Mouse (Mus musculus) adrenal gland, postnatal 10 days (tissue): ENCODE measurements around the gene Tmem129. TPM values are rescaled to one million over a fixed set of nuclear protein-coding genes. Genes with fewer than 3 reads are reported as not detected.

Experiments used
- DNase-seq: peaks from one replicate; pipeline ENCODE4 v3.0.0; 2021; ENCODE audit warnings: mixed read lengths
- long read RNA-seq, 2 experiments: library from polyadenylated mRNA; stranded (forward); transcript quantifications; one replicate each; pipeline ENCODE4 v2.0.0; 2021
- total RNA-seq, 2 experiments: library from RNA; stranded (reverse); gene quantifications; 2 replicates each; pipeline ENCODE4 v1.2.3; 2021

The Tmem129 gene
- total RNA-seq, result 10 to 100 TPM; 18.6 to 21.7 TPM
- long read RNA-seq, experiment 1, transcript Tmem129-201 (4 exons, 2,828 nt), result major isoform, 26 of 38 reads
- long read RNA-seq, experiment 1, transcript Tmem129-203 (4 exons, 2,369 nt), result minor isoform, 6 of 38 reads
- long read RNA-seq, experiment 1, partial matches to known transcripts, result 3 of 38 reads
- long read RNA-seq, experiment 1, other reads (novel, unspliced or antisense), result 3 of 38 reads
- long read RNA-seq, experiment 2, transcript Tmem129-201 (4 exons, 2,828 nt), result major isoform, 14 of 23 reads
- long read RNA-seq, experiment 2, partial matches to known transcripts, result 4 of 23 reads
- long read RNA-seq, experiment 2, other reads (novel, unspliced or antisense), result 2 of 23 reads

DNA sequence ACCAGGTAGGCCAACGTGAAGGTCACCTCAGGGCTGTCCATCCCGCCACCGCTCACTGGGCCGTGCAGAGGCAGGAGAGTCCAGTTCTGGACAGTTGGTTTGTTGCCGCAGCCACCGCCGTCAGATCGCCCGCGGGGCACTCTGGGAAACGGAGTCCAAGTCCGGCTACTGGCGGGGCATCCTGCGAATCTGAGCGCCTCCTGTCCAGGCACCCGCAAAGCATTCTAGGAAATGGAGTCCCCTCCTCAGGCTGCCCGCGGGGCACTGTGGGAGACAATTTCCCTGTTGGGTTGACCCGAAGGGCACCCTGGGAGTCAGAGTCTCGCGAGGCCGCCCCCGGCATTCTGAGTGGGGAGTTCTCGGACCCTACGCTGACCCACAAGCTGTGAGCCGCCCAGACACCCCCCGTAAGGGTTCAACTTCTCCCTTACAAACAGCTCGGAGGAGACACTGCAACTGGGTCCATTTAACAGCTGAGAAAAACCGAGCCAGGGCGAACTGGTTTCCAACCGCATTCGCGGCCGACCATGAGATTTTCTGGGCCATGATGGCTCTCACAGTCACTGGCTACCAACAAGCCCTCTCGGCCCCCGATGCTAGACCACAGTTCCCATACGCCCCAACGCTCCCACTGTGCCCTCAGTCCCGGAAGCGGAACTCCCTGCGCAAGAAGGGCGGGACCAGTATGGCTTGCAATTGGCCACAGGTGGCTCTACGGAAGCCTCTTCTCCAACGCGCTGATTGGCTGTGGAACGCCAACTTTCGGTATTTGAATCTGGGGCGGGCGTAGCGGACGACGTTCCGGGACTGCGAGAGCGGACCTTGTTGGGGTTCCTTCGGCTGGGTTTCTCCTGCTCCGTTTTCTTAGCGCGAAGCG, at the start of gene Tmem129, which contains the start of gene Tacc3:
Tmem129 (minus strand) TSS at position 630 of the 877 bp plus-strand sequence.
Tacc3 (plus strand) TSS at position 342 of the 877 bp plus-strand sequence.
- DNase-seq, result peak; percentile 97

DNA sequence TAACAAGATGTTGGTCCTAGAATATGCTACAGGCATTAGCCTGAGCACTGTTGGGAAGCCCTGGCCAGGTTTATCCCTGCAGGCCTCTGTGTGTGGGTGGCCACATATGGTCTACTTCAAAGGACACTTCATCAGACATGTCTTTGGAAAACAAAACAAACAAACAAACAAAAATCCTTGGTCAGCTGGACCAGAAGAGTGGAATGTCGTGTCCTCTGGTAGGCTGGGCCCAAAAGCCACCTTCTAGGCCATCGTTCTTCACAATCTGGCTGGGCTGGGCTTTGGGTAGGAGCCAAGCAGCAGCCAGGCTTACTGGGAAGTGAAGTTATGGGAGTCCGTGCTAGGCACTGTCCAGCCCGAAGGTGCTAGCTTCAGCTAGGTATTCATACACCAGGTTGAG, 48.9 kb upstream of the Tmem129 start:
- DNase-seq, result no peak

DNA sequence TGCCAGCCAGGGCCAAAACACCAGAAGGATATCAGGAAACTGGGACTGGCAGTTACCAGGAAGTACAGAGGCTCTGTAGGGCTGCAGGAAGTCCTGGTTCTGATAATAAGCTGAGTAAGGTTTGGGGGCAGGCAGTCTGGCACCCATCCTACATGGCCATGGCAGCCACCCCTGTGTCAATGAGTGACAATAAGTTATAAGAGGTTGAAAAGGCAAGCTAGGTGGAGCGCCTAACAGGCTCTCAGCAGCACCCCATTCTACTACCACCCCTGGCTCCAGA, 48.1 kb upstream of the Tmem129 start:
- DNase-seq, result no peak

DNA sequence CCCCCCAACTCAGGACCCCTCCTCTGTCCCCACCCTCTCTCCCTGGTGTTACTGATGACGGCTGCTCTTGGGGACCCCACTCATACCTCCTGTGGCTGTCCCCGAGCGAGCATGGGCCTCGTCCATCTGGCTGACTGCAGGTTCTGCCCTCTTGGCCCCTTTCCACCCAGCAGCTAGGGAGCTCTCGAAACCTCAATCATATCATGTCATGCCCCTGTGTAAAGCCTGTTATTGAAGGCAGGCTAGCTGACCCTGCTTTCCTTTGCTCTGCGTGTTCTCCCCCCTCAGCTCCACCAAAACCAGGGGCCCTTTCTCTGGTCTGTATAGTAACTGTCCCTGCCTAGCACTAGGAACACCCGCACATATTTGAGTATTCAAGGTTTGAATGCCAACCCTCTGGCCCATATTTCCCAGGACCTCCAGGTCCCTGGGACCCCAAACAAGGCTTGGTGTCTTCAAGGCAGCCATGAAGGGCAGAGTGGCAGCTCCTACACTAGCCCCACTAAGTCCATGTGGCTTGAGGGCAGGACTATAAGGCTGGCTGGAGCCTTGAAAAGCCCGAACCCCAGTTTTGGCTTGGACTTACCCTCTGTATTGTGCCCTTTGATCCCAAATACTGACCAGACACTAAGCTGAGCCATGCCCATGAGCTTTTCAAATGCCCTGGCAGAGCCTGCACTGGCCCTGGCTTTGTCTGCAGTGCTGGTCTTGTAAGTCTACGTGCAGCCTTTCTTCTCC, 47.6 kb upstream of the Tmem129 start:
- DNase-seq, result no peak

DNA sequence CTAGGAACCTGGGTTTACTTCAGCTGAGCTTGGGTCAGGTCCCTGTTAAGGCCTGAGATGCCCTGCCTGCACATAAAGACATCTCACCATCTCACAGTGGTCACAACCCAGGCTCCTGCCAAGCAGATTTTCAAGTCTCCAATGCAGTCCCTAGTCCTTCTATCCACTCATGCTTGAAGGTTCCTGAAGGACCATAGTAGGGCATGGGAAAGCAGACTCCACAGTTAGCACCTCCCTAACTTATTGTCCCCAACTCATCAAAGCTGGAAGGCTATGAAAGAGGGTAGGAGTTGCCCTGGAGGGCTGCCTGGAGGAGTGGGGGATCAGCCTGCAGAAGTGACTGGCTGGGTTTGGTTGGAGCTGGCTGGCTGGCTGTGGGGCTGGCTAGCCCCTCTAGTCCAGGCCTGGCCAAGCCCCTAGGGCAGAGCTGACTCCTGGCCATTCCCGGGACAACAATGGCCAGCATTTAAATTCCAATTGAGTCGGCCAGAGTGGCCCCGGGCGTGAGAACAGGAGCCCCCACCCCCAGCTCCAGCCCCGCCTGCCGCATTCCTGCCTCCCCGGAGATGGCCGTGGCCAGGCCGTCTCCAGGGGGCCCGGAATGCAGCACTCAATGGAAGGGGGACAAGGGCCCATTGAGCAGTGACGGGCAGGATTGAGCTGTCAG, 46.9 kb upstream of the Tmem129 start:
- no peak for DNase-seq

DNA sequence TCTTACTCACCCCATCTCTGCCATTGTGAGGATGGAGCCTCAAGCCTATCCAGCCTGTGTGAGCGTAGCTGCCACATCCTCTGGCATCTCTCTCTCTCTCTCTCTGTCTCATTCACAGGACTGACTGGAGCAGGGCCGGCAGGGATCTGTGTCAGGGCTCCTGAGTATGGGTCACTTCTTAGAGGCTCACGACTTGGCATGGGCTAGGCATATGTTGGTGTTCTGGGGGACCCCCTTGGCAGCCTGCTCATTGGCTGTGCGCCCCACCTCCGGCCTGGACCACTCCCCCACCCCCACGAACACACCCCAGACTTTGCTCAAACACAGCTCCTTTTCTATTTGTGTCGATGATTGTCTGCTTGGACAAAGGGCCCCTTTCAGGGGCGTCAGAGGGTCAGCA, 45.8 kb upstream of the Tmem129 start:
- no peak for DNase-seq

DNA sequence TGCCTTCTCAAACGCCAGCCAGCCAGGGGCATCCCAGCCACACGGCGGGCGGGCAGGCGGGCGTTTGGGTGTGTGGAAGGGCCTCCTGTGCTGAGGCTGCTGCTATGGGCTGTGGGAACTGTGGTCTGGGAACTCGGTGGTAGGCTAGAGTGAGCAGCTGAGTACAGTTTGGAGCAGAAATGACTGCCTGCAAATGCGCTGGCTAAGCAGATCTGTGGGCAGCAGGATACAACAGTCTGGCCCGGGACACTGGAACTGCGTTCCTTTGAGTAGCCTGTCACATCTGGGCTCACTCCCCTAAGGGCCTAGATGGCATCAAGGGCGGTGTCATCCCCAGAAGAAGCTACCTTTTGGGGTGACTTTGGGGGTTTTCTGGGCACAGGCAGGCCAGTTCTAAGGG, 43.6 kb upstream of the Tmem129 start:
- DNase-seq, result no peak

DNA sequence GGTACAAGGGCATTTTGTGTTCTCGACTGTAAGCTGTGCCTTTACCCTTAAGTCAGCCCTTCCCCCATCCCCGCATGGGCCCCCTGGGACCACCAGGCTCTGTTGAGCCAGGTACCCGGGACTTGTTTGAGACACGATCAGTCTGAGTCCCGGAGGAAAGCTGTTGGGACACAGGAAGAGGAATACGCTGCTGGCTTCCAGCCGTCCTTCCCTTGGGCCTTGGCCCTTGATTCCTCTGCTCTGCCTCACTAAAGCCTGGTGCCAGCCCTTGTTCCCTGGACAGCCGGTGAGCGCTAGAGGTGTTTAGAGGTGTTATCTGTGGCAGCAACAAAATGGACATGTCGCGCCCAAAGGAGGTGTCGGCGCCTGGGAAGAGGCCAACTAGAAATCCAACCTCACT, 41.8 kb upstream of the Tmem129 start:
- peak; percentile 68 for DNase-seq

DNA sequence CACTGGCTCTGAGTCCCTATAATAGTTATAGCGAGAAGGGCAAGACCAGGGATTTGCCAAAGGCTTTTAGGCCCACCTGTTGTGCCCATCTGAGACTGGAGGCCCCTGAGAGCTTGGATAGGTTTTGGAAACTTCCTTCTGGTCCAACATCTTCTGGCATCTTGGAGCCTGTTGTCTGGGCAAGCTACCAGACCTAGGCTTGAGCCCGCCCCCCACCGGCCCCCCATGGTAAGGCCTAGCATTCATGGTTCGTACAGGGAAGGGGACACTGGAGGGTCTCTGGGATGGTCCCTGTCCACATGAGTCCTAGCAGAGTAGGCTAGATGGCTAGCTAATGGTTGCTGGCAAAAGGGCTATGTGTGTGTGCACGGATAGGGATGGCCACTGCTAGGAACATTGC, 40.5 kb upstream of the Tmem129 start:
- DNase-seq, result no peak

DNA sequence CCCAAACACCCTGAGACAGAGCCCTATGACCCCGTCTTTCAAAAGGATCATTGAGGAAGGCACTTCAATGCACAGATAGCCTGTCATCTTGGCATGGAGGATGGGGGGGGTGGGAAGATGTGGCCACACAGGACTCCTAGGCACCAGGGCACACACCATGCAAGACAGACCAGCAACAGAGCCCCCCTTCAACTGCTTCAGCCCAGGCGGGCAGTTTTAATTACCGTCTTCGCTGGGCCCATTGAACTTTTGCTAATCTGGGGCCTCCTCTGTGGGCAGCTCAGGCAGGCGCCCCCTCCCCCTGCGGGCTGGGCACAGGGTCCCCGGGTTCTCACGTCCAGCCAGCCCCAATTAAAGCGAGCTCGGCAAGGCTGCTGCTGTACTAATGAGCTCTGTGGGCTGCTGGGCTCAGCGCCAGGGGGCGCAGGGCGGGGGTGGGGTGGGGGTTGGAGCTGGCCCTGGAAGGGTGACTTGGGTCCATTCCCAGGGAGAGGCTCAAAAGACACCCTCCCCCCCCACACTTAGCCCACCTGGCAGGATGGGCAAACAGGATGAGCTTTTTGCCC, 39.8 kb upstream of the Tmem129 start:
- DNase-seq, result no peak

DNA sequence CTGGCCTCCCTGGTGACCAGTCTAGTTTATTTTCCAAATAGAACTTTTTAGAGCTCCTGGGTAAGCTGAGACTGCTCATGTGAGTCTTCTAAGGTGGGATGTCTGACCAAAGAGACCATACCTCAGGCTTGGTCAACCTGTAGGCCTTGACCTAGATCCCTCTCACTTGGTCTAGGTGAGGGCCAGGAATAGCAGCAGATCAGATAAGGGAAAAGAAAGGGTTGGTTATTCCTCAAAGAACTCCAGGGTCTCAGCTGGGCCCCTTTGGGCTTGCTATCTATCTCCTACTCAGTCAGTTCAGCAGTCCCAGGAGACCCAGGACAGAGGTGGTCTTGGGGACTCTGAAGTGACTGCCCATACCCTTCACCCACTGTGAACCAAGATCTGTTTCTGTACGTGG, 39.3 kb upstream of the Tmem129 start:
- no peak for DNase-seq

DNA sequence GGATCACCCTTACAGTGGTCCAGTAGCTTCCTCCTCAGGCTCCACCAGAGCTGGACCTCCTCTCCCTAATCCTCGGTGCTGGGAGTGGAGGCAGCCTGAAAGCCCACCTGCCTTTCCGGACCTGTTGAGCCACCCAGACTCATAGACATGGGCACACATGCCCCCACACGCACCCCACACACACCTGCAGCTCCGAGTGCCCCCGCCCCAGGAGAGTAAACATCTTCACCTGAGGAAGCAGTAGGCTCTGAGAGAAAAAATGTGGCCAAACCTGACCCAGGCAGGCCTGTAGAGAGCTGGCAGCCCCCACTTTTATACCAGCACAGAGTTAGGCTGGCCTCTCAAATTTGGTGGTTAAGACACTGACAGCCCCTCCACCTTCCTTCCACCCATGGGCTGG, 38.2 kb upstream of the Tmem129 start:
- no peak for DNase-seq

DNA sequence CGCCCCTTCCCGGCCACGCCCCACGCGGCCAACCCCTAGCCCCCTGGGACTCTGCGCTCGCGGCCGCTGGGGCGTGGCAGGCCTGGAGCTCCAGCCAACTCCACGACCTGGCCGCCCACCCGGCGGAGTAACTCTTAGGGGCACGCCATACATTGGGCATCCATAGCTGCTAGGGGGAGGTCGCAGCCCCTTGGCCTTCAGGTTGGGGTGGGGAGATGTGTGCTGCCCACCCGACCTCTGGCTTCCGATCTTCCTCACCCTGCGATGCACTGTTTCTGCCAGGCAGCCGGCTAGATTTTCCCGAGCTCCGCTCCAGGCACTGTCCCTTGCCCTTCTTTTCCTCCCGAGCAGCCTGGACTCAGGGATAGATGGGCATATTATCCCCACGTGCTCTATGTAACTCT, 37.5 kb upstream of the Tmem129 start:
- DNase-seq, result no peak

DNA sequence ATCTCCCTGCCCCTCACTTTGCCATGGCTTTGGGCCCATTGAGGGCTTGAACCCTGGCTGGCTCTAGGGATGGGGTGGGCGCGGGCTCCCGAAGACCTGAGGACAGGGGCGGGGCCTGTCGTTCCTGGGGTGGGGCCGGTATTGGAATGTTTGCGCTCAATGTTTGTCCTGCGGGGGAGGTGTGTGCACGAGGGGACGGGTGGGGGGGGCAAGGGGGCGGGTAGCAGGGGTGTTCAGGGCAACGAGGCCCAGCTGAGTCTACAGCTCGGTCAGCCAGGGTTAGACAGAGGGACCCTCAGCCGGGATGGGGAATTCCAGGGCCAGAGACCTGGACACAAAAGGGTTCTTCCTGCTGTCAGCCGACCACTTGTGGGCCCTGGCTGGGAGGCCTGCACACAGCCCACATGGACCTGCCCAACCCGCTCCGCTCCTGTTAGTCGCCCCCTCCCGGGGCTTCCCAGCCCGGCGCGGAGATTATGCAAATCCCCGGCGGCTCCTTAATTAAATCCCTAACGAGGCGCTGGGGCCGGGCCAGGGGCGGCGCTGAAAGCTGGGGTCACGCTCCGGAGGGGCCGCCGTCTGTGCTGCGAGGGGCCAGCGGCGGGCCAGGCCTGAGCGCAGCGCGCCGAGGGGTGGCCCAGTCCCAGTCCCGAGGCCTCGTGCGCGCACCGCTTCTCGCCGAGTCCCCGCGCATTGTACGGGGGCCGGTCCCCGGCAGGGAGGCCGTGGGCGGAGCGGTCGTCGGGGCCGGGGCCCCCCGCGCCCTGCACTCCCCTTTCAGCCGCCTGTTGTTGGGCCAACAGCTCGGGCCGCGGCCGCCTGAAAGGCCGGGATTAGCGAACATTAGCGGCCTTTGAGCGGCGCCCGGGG, 36.9 kb upstream of the Tmem129 start:
- peak; percentile 42 for DNase-seq

DNA sequence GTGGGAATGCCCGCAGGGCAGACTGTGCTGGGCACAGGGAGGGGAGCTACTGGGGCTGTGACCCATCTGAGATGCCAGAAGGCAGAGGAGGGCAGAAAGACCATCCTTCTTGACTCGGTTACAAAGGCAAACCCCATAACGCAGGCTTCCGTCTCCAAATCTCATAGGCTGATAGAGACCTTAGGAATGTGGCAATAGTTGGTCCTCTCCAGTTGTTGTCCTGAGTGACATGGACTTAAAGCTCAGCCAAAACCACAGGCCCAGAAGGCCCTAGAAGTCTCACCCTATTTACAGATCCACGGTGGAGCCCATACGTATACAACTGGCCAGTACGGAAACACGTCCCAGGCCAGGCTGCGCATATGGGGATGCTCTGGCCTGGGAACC, 36.2 kb upstream of the Tmem129 start:
- DNase-seq, result no peak

DNA sequence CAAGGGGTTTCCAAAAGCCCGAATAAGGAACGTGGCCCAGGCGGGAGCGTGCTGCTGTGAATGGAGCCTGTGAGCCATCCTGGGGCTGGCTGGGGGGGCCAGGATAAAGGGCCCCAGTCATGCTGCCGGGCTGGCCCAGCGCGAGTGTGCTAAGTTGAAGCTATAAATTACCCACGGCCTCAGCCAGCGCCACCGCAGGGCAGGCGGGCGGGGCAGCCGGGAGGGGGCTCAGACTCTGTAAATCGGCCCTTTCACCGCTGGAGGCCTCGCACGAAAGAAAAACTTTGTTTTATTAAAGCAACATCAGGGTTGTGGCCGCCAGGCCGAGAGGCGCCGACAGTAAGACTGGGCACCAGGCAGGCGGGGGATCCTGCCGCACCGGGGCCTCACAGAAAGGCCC, 34.2 kb upstream of the Tmem129 start:
- DNase-seq, result peak; percentile 37

DNA sequence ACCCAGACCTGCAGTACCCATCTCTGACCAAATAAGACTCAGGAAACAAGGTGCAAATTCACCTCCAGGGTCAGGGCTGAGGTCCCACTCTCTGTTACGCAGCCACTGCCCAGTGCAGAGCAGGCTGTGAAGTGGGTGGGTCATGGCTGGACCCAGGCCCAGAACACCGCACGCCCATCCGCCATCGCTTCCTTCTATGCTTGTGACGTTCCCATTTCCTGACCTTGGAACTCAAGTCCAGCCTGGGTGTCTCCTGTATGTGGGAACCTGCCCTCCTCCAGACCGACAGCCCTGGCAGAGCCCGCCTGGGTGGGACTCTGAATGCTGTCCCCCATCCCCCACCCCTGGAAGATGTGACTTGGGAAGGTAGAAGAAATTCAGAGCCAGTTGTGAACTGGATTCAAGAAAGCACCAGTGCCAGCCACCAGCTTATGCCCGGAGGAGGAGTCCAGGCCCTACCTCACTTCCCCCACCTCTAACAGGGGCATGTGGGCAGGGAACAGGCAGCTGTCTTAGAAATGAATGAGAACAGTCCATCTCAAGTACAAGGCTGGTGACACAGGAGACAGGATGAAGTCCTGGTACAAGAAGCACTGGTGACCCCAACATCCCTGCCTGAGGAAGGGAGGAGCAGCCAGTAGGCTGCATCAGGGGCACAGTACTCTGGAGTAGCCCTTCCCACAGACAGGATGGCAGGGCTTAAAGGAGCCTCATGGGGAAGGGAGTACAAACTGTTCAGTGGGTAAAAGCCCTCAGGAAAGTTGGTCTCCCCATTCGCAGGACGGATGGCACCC, 31.8 kb upstream of the Tmem129 start:
- DNase-seq, result peak; percentile 30

DNA sequence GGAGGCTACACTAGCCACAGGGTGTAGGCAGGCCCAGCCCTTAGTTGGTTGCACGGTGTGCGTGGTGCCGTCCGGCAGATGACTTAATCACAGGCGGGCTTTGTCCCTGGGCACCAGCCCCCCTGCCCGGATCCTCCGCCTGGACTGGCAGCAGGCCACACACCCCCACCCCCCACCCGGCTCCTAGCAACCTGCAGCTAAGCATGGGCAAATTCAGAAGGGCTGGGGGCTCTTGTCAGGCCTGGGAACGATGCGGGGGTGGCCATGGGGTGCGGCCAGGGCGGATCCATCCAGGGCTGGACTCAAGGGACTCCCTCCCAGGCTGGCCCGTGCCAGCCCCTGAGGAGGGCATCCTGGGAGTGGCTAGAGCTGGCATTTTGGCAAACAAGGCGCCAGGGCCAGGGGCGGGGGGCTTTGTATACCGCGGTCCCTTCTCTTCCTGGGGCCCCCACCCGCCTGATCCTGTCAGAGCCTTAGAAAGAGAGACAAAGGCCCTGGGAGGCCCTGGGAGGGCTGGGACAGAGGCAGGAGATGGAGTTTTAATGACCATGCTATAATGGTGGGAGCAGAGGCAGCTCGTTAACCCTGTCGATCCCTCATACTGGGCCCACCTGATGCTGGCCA, 31.1 kb upstream of the Tmem129 start:
- DNase-seq, result no peak
